Mouse (Mus musculus) liver, postnatal 0 days (tissue): Measurements from ENCODE around the gene Herc3.

Experiments
- CTCF ChIP-seq: sonication (generic); IDR thresholded peaks from 2 replicates; pipeline ENCODE4 v1.5.1; 2016; ENCODE audit warnings: antibody characterized with exemption, low read depth
- EP300 ChIP-seq: IDR thresholded peaks from 2 replicates; pipeline ENCODE4 v1.6.1; 2016; ENCODE audit warnings: antibody characterized with exemption, low read depth, mild to moderate bottlenecking

DNA sequence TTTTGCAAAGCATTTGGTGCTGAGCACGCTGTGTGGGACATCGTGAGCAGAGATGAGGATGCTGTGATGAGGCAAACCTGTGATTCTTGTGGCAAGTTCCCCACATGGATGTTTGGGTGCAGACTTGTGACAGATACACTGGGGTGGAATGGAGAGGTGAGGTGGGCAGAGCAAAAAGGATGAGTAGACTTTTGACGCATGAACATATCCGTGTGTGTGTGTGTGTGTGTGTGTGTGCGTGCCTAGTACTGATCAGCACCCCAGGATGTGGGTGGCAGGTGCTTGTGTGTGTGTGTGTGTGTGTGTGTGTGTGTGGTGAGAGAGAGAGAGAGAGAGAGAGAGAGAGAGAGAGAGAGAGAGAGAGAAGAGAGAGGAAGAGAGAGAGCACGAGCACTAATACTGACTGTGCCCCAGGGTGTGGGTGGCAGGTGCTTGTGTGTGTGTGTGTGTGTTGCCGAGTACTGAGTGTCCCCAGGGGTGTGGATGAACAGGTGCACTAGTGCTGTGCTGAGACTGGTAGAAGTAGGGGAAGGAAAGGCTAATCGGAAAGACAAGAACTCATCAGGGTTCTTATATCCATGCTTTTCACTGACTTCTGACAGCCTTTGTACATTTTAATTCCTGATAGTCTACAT, 13.0 kb downstream of the Herc3 start:
- TF ChIP-seq EP300 (no peak), CTCF (no peak)
